ENCODE assay signal across 10 mouse cellular contexts in the genomic region with DNA sequence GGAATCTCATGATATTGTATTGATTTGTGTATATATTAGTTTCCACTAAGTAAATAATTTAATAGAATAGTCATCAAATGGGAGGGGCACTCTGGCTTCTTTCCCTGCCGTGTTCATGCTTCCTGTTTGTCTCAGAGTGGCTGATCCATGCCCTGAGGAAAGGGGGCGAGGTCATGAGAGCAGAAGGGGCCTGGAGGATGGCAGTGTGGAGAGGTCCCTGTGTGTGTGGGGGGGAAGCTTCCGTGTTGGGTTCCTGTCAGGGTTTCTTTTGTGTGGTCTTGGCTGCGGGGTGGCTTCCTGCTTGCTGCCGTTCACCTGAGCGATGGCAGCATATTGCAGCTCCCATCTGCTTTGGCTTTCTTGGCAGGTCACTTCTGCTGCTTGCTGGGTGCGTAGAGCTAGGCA.
A peak's percentile ranks its signal among the peaks of the same experiment; 100 is the strongest.
DNase-seq lines count a peak whose midpoint lies in the region; ATAC-seq lines count a peak whose summit lies in the region.
"Had no signal": no experiment of that assay in that cellular context is flagged by ENCODE, and none has a peak within 500 bp of the region (broad histone marks: within the 10 kb centered on the region; RNA-seq: fewer than 3 reads in every experiment).

No protein-coding gene starts in this region.

- no peaks in the 10 kb centered on the region for H3K27me3 ChIP-seq in forebrain, embryonic 13.5 days
- no peaks in the 10 kb centered on the region for H3K27me3 ChIP-seq in forebrain, embryonic 10.5 days (ENCODE audit: poor library complexity, severe bottlenecking)
- no peaks in the 10 kb centered on the region for H3K27me3 ChIP-seq in lung, embryonic 15.5 days
- H3K27me3 ChIP-seq: limb, embryonic 15.5 days had no signal

- no peaks in the 10 kb centered on the region for H3K36me3 ChIP-seq in forebrain, embryonic 13.5 days (ENCODE audit: poor library complexity, severe bottlenecking)
- no peaks in the 10 kb centered on the region for H3K36me3 ChIP-seq in forebrain, embryonic 10.5 days (replicated peaks)
- no peaks in the 10 kb centered on the region for H3K36me3 ChIP-seq in lung, embryonic 15.5 days
- H3K36me3 ChIP-seq: limb, embryonic 15.5 days had no signal

- no peak for ATAC-seq in forebrain, embryonic 13.5 days
- no peak for ATAC-seq in lung, embryonic 15.5 days (ENCODE audit: borderline replicate concordance, extremely low read depth, low FRiP score, low TSS enrichment)
- no peak for ATAC-seq in megakaryocyte-erythroid progenitor cell, adult 5-6 weeks (replicated peaks; ENCODE audit: low FRiP score, low TSS enrichment, poor library complexity, severe bottlenecking)
- ATAC-seq in megakaryocyte, adult 5-6 weeks (ENCODE audit: poor library complexity, severe bottlenecking) = no peak
- ATAC-seq: midbrain, embryonic 16.5 days had no signal

- WGBS in forebrain, embryonic 13.5 days = 67% methylated on average over 7 of the region's 7 CpGs
- 69% methylated on average over 7 of the region's 7 CpGs for WGBS in forebrain, embryonic 10.5 days
- WGBS in lung, embryonic 15.5 days = 58% methylated on average over 7 of the region's 7 CpGs

- intact Hi-C loops in gastrocnemius, postnatal 14 days (cut with DNase I; ENCODE audit: low total_unique reads) = loop anchor here (5.0 kb wide), 1 partner anchor 113 kb away; no protein-coding TSS in a partner anchor

- no peak overlapping the region for H3K4me2 ChIP-seq in forebrain, embryonic 13.5 days
- no peak overlapping the region for H3K4me2 ChIP-seq in lung, embryonic 15.5 days
- H3K4me2 ChIP-seq: limb, embryonic 15.5 days had no signal

- no peak for DNase-seq in forebrain, embryonic 10.5 days (ENCODE audit: extremely low spot score, low spot score)
- DNase-seq in spleen, adult 18-20 months = peak; percentile 20 to 22
- no peak for DNase-seq in spleen, postnatal 10 days (ENCODE audit: low spot score in 2 of 2)
- no peak for DNase-seq in gastrocnemius, postnatal 14 days

- peaks cover 82% of the 10 kb centered on the region for H3K4me1 ChIP-seq in forebrain, embryonic 13.5 days
- H3K4me1 ChIP-seq in forebrain, embryonic 10.5 days = peaks cover 62% of the 10 kb centered on the region
- H3K4me1 ChIP-seq in lung, embryonic 15.5 days = peaks cover 42% of the 10 kb centered on the region

- H3K9me3 ChIP-seq in forebrain, embryonic 13.5 days (replicated peaks) = no peaks in the 10 kb centered on the region
- H3K9me3 ChIP-seq in forebrain, embryonic 10.5 days = no peaks in the 10 kb centered on the region
- no peaks in the 10 kb centered on the region for H3K9me3 ChIP-seq in lung, embryonic 15.5 days
- H3K9me3 ChIP-seq: limb, embryonic 15.5 days had no signal

- H3K9ac ChIP-seq in forebrain, embryonic 13.5 days = no peak overlapping the region; the same call in 1 of the 2 replicates
- no peak overlapping the region; the same call in 1 of the 2 replicates for H3K9ac ChIP-seq in lung, embryonic 15.5 days
- H3K9ac ChIP-seq: limb, embryonic 15.5 days had no signal

- H3K4me3 ChIP-seq in forebrain, embryonic 13.5 days = no peak overlapping the region
- no peak overlapping the region for H3K4me3 ChIP-seq in forebrain, embryonic 10.5 days
- H3K4me3 ChIP-seq in lung, embryonic 15.5 days = no peak overlapping the region
- H3K4me3 ChIP-seq: limb, embryonic 15.5 days had no signal

- peak overlapping the region; percentile 31; the same call in 1 of the 2 replicates for H3K27ac ChIP-seq in forebrain, embryonic 13.5 days
- H3K27ac ChIP-seq in forebrain, embryonic 10.5 days = no peak overlapping the region
- H3K27ac ChIP-seq in lung, embryonic 15.5 days = peak overlapping the region; percentile 49; the same call in 1 of the 2 replicates
- H3K27ac ChIP-seq: limb, embryonic 15.5 days had no signal

Comparison
In these comparisons a context has a peak if more than half of its experiments do, and no peak if none do; other contexts are left out.
1. DNase-seq: peak in spleen, adult 18-20 months (2 of 2); none in forebrain, embryonic 10.5 days (single experiment), spleen, postnatal 10 days (0 of 2) and gastrocnemius, postnatal 14 days (single experiment).